Mouse (Mus musculus): ENCODE results near the gene Dlg2. TPM values are rescaled to one million over a fixed set of nuclear protein-coding genes. Genes with fewer than 3 reads are reported as not detected.

Dlg2 gene
- polyA plus RNA-seq, 1 experiment: 0.01 TPM

GRCm38 (mm10) chr7:91369821-91370321 is 893.4 kb downstream of the Dlg2 start:
- Histone ChIP-seq H3K27me3 (ENCODE audit: control insufficient read depth, insufficient read depth, insufficient read length) (no peaks in the 10 kb centered on the region), H3ac (ENCODE audit: control insufficient read depth, insufficient read length, low read depth) (no peak overlapping the region), H3K79me3 (ENCODE audit: low read depth) (no peaks in the 10 kb centered on the region), H3K4me3 (ENCODE audit: insufficient read depth, poor library complexity, severe bottlenecking) (no peak overlapping the region), H3K79me2 (ENCODE audit: control insufficient read depth, insufficient read depth) (no peaks in the 10 kb centered on the region), H3K36me3 (ENCODE audit: control insufficient read depth, insufficient read depth) (no peaks in the 10 kb centered on the region)
- TF ChIP-seq FOSL1 (IDR thresholded peaks at IDR 0.05; ENCODE audit: insufficient read depth, low read length, poor library complexity, severe bottlenecking) (no peak), MAX (IDR thresholded peaks at IDR 0.05) (no peak), CTCF (IDR thresholded peaks at IDR 0.05; ENCODE audit: control insufficient read depth, insufficient read depth, insufficient read length) (no peak), CEBPB (IDR thresholded peaks at IDR 0.05; ENCODE audit: low read depth) (no peak), MYOD1 (IDR thresholded peaks at IDR 0.05; ENCODE audit: control insufficient read depth, insufficient read length, low read depth) (no peak), USF1 (IDR thresholded peaks at IDR 0.05; ENCODE audit: low read depth) (no peak), MYOG (IDR thresholded peaks at IDR 0.05; ENCODE audit: control insufficient read depth, extremely low read depth, insufficient read length) (no peak)

GRCm38 (mm10) chr7:91382281-91382680 is 905.8 kb downstream of the Dlg2 start:
- no peaks in the 10 kb centered on the region for H3K79me3 ChIP-seq (ENCODE audit: low read depth)
- H3K79me2 ChIP-seq (ENCODE audit: control insufficient read depth, insufficient read depth): no peaks in the 10 kb centered on the region
- H3K36me3 ChIP-seq (ENCODE audit: control insufficient read depth, insufficient read depth): no peaks in the 10 kb centered on the region
- H3K27me3 ChIP-seq (ENCODE audit: control insufficient read depth, insufficient read depth, insufficient read length): no peaks in the 10 kb centered on the region
- no peak overlapping the region for H3ac ChIP-seq (ENCODE audit: control insufficient read depth, insufficient read length, low read depth)
- TF ChIP-seq MYOG (IDR thresholded peaks at IDR 0.05; ENCODE audit: control insufficient read depth, extremely low read depth, insufficient read length) (no peak), FOSL1 (IDR thresholded peaks at IDR 0.05; ENCODE audit: insufficient read depth, low read length, poor library complexity, severe bottlenecking) (no peak), CEBPB (IDR thresholded peaks at IDR 0.05; ENCODE audit: low read depth) (no peak), CTCF (IDR thresholded peaks at IDR 0.05; ENCODE audit: control insufficient read depth, insufficient read depth, insufficient read length) (no peak), MYOD1 (IDR thresholded peaks at IDR 0.05; ENCODE audit: control insufficient read depth, insufficient read length, low read depth) (no peak), USF1 (IDR thresholded peaks at IDR 0.05; ENCODE audit: low read depth) (no peak), MAX (IDR thresholded peaks at IDR 0.05) (no peak)
- H3K4me3 ChIP-seq (ENCODE audit: insufficient read depth, poor library complexity, severe bottlenecking): no peak overlapping the region

DNA sequence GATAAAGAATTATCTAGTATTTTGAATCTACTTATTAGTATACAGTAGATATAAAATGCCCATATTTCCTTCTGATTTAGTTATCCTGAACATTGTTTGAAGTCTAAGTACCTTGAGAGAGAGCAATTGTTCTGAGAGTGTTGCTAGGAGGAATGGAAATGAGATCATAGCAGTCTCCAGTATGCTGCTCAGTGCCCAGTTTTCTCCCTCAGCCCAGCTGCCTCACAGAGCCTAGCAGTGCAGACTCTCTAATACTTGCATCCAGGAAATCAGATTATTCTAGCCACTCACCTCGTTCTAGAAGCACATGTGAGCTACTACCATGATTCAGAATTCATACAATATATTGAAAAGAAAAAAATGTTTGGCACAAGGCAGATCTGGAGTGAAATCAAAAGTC is 907.4 kb downstream of the Dlg2 start:
- H3K36me3 ChIP-seq (ENCODE audit: control insufficient read depth, insufficient read depth): no peaks in the 10 kb centered on the region
- no peaks in the 10 kb centered on the region for H3K79me2 ChIP-seq (ENCODE audit: control insufficient read depth, insufficient read depth)
- no peak overlapping the region for H3K4me3 ChIP-seq (ENCODE audit: insufficient read depth, poor library complexity, severe bottlenecking)
- no peaks in the 10 kb centered on the region for H3K79me3 ChIP-seq (ENCODE audit: low read depth)
- no peaks in the 10 kb centered on the region for H3K27me3 ChIP-seq (ENCODE audit: control insufficient read depth, insufficient read depth, insufficient read length)
- TF ChIP-seq CEBPB (IDR thresholded peaks at IDR 0.05; ENCODE audit: low read depth) (no peak), MAX (IDR thresholded peaks at IDR 0.05) (no peak), FOSL1 (IDR thresholded peaks at IDR 0.05; ENCODE audit: insufficient read depth, low read length, poor library complexity, severe bottlenecking) (no peak), USF1 (IDR thresholded peaks at IDR 0.05; ENCODE audit: low read depth) (no peak), MYOG (IDR thresholded peaks at IDR 0.05; ENCODE audit: control insufficient read depth, extremely low read depth, insufficient read length) (no peak), MYOD1 (IDR thresholded peaks at IDR 0.05; ENCODE audit: control insufficient read depth, insufficient read length, low read depth) (no peak), CTCF (IDR thresholded peaks at IDR 0.05; ENCODE audit: control insufficient read depth, insufficient read depth, insufficient read length) (no peak)
- no peak overlapping the region for H3ac ChIP-seq (ENCODE audit: control insufficient read depth, insufficient read length, low read depth)

DNA sequence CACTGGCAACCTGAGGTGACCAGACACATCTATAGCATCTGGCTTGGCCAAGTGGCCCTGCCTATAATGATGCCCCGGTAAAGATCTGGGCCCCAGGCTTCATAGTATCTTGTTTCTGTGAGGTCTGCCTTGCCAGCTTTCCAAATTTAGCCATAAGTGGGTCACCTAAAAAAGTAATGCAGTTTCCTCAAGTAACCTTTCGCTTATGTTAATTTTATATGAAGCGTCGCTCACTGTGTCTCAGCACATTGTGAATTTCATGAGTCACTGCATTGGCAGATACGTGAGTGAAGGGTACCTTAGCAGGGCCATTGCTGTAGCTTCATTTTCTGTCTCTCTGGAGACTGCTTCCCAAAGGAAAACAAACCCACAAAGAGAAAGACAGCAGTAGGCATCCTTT is 912.8 kb downstream of the Dlg2 start:
- H3K4me3 ChIP-seq (ENCODE audit: insufficient read depth, poor library complexity, severe bottlenecking): no peak overlapping the region
- TF ChIP-seq CEBPB (IDR thresholded peaks at IDR 0.05; ENCODE audit: low read depth) (no peak), MYOD1 (IDR thresholded peaks at IDR 0.05; ENCODE audit: control insufficient read depth, insufficient read length, low read depth) (no peak), FOSL1 (IDR thresholded peaks at IDR 0.05; ENCODE audit: insufficient read depth, low read length, poor library complexity, severe bottlenecking) (no peak), USF1 (IDR thresholded peaks at IDR 0.05; ENCODE audit: low read depth) (no peak), MYOG (IDR thresholded peaks at IDR 0.05; ENCODE audit: control insufficient read depth, extremely low read depth, insufficient read length) (no peak), MAX (IDR thresholded peaks at IDR 0.05) (no peak)
- H3K79me2 ChIP-seq (ENCODE audit: control insufficient read depth, insufficient read depth): no peaks in the 10 kb centered on the region
- no peaks in the 10 kb centered on the region for H3K27me3 ChIP-seq (ENCODE audit: control insufficient read depth, insufficient read depth, insufficient read length)
- no peaks in the 10 kb centered on the region for H3K79me3 ChIP-seq (ENCODE audit: low read depth)
- H3K36me3 ChIP-seq (ENCODE audit: control insufficient read depth, insufficient read depth): no peaks in the 10 kb centered on the region
- no peak overlapping the region for H3ac ChIP-seq (ENCODE audit: control insufficient read depth, insufficient read length, low read depth)

DNA sequence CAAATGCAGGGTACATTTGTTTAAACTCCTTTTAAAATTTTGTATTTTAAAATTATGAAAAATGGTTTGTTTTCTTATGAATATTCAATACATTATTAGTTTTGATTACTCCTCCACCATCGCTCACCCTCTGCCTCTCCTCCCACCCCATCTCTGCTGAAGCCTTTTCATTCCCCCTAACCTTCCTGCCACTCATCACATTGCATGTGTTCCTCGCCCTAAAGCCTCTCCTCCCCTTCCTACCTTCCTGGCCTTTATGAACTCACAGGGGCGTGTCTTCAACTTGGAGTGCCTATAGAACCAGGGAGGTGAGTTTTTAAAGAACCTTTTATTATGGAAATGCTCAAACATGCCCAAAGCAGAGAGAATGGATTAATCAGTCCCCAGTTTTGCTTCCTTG is 921.4 kb downstream of the Dlg2 start:
- TF ChIP-seq CTCF (IDR thresholded peaks at IDR 0.05; ENCODE audit: control insufficient read depth, insufficient read depth, insufficient read length) (no peak), USF1 (IDR thresholded peaks at IDR 0.05; ENCODE audit: low read depth) (no peak), CEBPB (IDR thresholded peaks at IDR 0.05; ENCODE audit: low read depth) (no peak), MAX (IDR thresholded peaks at IDR 0.05) (no peak), FOSL1 (IDR thresholded peaks at IDR 0.05; ENCODE audit: insufficient read depth, low read length, poor library complexity, severe bottlenecking) (no peak), MYOD1 (IDR thresholded peaks at IDR 0.05; ENCODE audit: control insufficient read depth, insufficient read length, low read depth) (no peak), MYOG (IDR thresholded peaks at IDR 0.05; ENCODE audit: control insufficient read depth, extremely low read depth, insufficient read length) (no peak)
- H3K36me3 ChIP-seq (ENCODE audit: control insufficient read depth, insufficient read depth): no peaks in the 10 kb centered on the region
- no peak overlapping the region for H3K4me3 ChIP-seq (ENCODE audit: insufficient read depth, poor library complexity, severe bottlenecking)
- H3K79me3 ChIP-seq (ENCODE audit: low read depth): no peaks in the 10 kb centered on the region
- no peak overlapping the region for H3ac ChIP-seq (ENCODE audit: control insufficient read depth, insufficient read length, low read depth)
- H3K79me2 ChIP-seq (ENCODE audit: control insufficient read depth, insufficient read depth): no peaks in the 10 kb centered on the region
- no peaks in the 10 kb centered on the region for H3K27me3 ChIP-seq (ENCODE audit: control insufficient read depth, insufficient read depth, insufficient read length)

- H3K79me3 ChIP-seq (ENCODE audit: low read depth): no peaks in the 10 kb centered on the region
- no peak overlapping the region for H3ac ChIP-seq (ENCODE audit: control insufficient read depth, insufficient read length, low read depth)
- H3K27me3 ChIP-seq (ENCODE audit: control insufficient read depth, insufficient read depth, insufficient read length): no peaks in the 10 kb centered on the region
- no peaks in the 10 kb centered on the region for H3K79me2 ChIP-seq (ENCODE audit: control insufficient read depth, insufficient read depth)
- H3K4me3 ChIP-seq (ENCODE audit: insufficient read depth, poor library complexity, severe bottlenecking): no peak overlapping the region
- TF ChIP-seq FOSL1 (IDR thresholded peaks at IDR 0.05; ENCODE audit: insufficient read depth, low read length, poor library complexity, severe bottlenecking): no peak
- no peak for TF ChIP-seq MYOG (IDR thresholded peaks at IDR 0.05; ENCODE audit: control insufficient read depth, extremely low read depth, insufficient read length)
- TF ChIP-seq MYOD1 (IDR thresholded peaks at IDR 0.05; ENCODE audit: control insufficient read depth, insufficient read length, low read depth): no peak
- TF ChIP-seq CTCF (IDR thresholded peaks at IDR 0.05; ENCODE audit: control insufficient read depth, insufficient read depth, insufficient read length): no peak
- TF ChIP-seq MAX (IDR thresholded peaks at IDR 0.05): no peak
- TF ChIP-seq USF1 (IDR thresholded peaks at IDR 0.05; ENCODE audit: low read depth): no peak
- no peak for TF ChIP-seq CEBPB (IDR thresholded peaks at IDR 0.05; ENCODE audit: low read depth)
- H3K36me3 ChIP-seq (ENCODE audit: control insufficient read depth, insufficient read depth): no peaks in the 10 kb centered on the region
Observed at GRCm38 (mm10) chr7:91412109-91412508, 935.6 kb downstream of the Dlg2 start.

Measured in C2C12 (cell line).